Mouse (Mus musculus) brown adipose tissue, adult 24 weeks (tissue): Measurements from ENCODE around the gene 2510009E07Rik. TPM values are rescaled to one million over a fixed set of nuclear protein-coding genes. Genes with fewer than 3 reads are reported as not detected.
"Not testable (repeated sequence)": the region's sequence is repeated elsewhere in the genome, so short reads cannot be mapped to it uniquely, and the experiment has no call there.

Experiments
- H3K27ac ChIP-seq: fragments of 200-500 bp; replicated peaks from 2 replicates; pipeline ENCODE4 v1.5.1; 2012; ENCODE audit warnings: low read depth, mild to moderate bottlenecking, low read length
- H3K4me1 ChIP-seq: fragments of 200-500 bp; 2 replicates; pipeline ENCODE4 v1.6.1; 2012; ENCODE audit warnings: low read length, mixed read lengths; ENCODE audit not compliant: control insufficient read depth, insufficient read depth, insufficient read length
- H3K4me3 ChIP-seq: fragments of 200-500 bp; 2 replicates; pipeline ENCODE4 v1.5.1; 2012; ENCODE audit warnings: low read depth, mild to moderate bottlenecking, low read length, moderate library complexity; ENCODE audit not compliant: insufficient read depth
- polyA plus RNA-seq: library from polyadenylated mRNA; stranded (reverse); fragments of >200 nt; gene quantifications from 2 replicates; pipeline ENCODE4 v1.2.4, GENCODE M21; 2012; ENCODE audit not compliant: missing spikeins, insufficient read depth, insufficient read length

The 2510009E07Rik gene
- polyA plus RNA-seq, 1 experiment: 10.6 TPM

GRCm38 (mm10) chr16:21698136-21698535 is 3.7 kb upstream of the 2510009E07Rik start:
- Histone ChIP-seq H3K4me1 (no peaks in the 10 kb centered on the region), H3K4me3 (no peak overlapping the region), H3K27ac (no peak overlapping the region)

DNA sequence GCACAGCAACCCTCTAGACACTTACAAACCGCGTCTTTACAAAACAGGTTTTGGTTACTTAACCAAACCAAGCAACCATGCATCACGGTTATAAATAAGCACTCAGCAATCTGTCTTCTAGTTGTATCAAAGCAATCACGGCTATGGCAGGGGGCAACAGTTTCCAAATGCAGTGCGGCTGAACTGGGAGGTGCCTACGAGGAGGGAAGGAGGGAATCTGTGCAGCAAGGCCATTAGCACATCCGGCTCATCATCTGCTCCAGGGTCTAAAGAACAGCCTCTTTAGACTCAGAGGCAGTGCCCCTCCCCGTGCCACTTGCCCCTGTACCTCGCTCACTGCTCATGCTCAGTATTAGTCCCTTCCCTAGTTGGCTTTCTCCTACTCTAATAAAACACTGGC is 2.5 kb upstream of the 2510009E07Rik start:
- Histone ChIP-seq H3K4me1 (peaks cover 8% of the 10 kb centered on the region; the same call in 1 of the 2 replicates), H3K27ac (no peak overlapping the region), H3K4me3 (no peak overlapping the region)

DNA sequence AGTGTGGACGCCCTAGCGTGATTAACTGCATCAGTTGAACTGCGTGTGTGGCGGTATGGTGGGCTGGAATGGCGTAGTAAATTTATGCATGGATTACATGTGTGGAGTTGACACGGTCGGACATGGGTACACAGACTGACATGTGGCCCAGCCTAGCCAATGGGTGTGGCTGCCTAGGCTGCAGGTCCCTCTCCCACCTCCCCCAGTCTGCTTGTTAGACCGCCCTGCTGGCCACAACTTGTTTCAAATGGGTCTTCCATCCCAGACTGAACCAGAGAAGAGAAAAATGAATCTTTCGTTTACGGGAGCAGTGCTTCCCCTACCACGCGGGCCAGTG is 745 bp upstream of the 2510009E07Rik start:
- H3K27ac ChIP-seq: no peak overlapping the region
- peaks cover 8% of the 10 kb centered on the region; the same call in 1 of the 2 replicates for H3K4me1 ChIP-seq
- H3K4me3 ChIP-seq: peak overlapping the region; percentile 91

DNA sequence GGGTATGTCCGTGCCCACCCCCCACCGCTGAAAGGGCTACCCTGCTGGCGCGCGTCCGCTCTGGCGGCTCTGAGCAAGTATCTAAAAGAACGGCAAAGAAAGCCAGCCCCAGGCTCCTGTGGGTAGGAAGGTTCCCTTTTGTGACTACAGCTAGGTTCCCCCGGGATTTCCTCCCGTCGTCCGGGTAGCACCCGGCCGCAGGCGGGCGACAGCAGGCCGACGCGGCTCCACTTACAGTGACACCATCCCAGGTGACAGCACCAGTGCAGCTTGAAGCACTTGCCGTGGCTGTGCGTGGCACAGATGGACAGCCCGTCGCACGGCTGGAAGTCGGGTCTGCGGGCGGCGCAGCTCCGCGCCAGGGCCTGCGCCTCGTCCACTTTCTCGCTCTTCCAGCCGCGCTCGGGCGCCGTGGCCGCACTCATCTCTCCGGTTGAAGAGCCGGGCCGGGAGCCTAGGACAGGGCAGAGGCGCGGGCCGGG is 443 bp downstream of the 2510009E07Rik start:
- H3K4me3 ChIP-seq: peak overlapping the region; percentile 91
- peaks cover 8% of the 10 kb centered on the region; the same call in 1 of the 2 replicates for H3K4me1 ChIP-seq
- peak overlapping the region; percentile 32 for H3K27ac ChIP-seq

DNA sequence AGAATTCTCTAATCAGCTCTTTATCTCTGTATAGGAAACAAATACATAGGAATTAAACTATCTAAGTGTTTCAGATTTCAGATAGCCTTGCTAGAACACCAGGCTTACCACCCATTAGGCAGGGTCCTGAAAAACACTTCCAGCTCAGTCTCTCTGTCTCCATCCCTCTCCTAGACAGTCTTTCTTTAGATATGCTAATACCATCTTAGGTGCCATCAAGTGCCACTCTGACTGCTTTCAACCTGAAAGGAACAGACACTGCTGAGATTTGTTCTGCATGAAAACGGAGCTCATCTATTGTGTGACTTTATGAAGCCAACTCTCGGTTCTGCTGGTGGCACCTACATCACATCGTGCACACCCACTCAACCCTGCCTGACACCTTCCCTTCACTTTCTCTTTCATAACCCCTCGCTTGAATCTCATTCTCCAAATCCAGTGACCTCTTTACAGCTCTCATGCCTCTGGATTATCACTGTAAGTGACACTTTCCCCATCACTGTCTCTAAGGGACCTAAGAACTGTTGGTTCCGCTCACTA is 4.2 kb downstream of the 2510009E07Rik start:
- Histone ChIP-seq H3K4me3 (no peak overlapping the region), H3K27ac (no peak overlapping the region), H3K4me1 (peaks cover 8% of the 10 kb centered on the region; the same call in 1 of the 2 replicates)

DNA sequence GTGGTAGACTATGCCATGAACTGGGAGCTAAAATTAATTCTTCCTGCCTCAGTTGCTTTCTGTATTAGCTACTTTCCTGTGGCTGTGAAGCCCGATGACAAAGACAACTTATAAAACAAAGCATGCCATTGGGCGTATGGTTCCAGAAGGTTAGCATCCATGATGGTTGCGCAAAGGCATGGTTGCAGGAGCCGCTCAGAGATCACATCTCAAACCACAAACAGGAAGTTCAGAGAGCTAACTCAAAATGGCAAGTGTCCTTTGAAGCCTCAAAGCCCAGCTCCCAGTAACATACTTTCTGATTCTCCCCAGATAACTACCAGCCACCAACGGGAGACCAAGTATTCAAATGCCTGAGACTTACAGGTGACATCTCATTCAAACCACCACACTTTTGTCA is 5.3 kb downstream of the 2510009E07Rik start:
- Histone ChIP-seq H3K4me3 (no peak overlapping the region), H3K27ac (no peak overlapping the region), H3K4me1 (peaks cover 8% of the 10 kb centered on the region; the same call in 1 of the 2 replicates)

DNA sequence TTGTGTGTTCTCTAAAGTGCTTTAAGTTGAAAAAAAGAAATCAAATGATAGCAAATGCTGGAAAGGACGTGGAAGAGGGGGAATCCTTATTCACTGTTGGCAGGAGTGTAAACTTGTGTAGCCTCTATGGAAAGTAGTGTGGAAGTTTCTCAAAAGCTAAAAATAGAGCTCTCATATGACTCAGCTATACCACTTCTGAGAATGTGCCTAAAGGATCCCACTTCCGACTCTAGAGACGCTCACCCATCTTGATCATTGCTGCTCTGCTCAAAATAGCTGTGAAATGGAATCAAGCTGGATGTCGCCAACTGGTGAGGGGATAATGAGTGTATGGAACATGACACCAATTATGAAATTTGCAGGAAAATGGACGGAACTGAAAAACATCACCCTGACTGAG is 7.1 kb downstream of the 2510009E07Rik start:
- Histone ChIP-seq H3K4me1 (peaks cover 3% of the 10 kb centered on the region; the same call in 1 of the 2 replicates), H3K4me3 (no peak overlapping the region), H3K27ac (no peak overlapping the region)

GRCm38 (mm10) chr16:21676791-21677190 is 17.7 kb downstream of the 2510009E07Rik start:
- no peak overlapping the region for H3K4me3 ChIP-seq
- H3K27ac ChIP-seq: no peak overlapping the region
- H3K4me1 ChIP-seq: no peaks in the 10 kb centered on the region

- H3K27ac ChIP-seq, H3K4me1 ChIP-seq, H3K4me3 ChIP-seq: not testable (repeated sequence)
These were observed 20.8 kb downstream of the 2510009E07Rik start for GRCm38 (mm10) chr16:21673651-21674050.

DNA sequence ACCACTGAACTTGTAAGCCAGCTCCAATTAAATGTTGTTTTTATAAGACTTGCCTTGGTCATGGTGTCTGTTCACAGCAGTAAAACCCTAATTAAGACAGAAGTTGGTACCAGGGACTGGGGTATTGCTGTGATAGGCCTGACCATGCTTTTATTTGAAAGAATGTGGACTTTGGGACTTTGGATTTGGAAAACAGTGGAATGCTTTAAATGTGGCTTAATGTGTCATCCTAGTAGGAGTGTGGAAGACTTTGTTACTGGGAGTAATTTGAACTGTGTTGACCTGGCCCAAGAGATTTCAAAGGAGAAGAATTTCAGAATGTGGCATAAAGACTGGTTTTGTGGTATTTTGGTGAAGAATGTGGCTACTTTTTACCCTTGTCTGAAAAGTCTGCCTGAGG is 21.4 kb downstream of the 2510009E07Rik start:
- H3K27ac ChIP-seq, H3K4me3 ChIP-seq, H3K4me1 ChIP-seq: not testable (repeated sequence)

DNA sequence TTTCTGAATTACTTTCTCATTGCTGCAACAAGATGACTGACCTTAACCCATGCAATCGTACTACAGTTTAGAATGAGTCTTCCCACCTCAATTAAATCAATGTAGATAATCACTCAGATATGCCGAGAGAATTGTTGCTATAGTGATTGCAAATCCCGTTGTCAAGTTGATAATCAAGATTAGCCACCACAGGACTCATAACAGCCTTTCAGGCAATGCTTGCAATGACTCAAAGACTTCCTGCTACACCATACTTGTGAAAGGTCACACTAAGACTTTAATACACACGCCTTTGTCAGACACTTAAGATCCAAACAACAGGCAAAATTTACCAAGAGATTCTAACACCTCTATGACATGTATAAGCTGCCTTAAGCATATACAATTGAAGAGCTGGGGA is 22.6 kb downstream of the 2510009E07Rik start:
- Histone ChIP-seq H3K4me3 (no peak overlapping the region), H3K4me1 (no peaks in the 10 kb centered on the region)

GRCm38 (mm10) chr16:21665423-21665986 is 29.0 kb downstream of the 2510009E07Rik start:
- no peak overlapping the region for H3K27ac ChIP-seq
- H3K4me3 ChIP-seq: no peak overlapping the region
- no peaks in the 10 kb centered on the region; the same call in 1 of the 2 replicates for H3K4me1 ChIP-seq

More for the DNA sequence above, 22.6 kb downstream of the 2510009E07Rik start:
- no peak overlapping the region for H3K27ac ChIP-seq

DNA sequence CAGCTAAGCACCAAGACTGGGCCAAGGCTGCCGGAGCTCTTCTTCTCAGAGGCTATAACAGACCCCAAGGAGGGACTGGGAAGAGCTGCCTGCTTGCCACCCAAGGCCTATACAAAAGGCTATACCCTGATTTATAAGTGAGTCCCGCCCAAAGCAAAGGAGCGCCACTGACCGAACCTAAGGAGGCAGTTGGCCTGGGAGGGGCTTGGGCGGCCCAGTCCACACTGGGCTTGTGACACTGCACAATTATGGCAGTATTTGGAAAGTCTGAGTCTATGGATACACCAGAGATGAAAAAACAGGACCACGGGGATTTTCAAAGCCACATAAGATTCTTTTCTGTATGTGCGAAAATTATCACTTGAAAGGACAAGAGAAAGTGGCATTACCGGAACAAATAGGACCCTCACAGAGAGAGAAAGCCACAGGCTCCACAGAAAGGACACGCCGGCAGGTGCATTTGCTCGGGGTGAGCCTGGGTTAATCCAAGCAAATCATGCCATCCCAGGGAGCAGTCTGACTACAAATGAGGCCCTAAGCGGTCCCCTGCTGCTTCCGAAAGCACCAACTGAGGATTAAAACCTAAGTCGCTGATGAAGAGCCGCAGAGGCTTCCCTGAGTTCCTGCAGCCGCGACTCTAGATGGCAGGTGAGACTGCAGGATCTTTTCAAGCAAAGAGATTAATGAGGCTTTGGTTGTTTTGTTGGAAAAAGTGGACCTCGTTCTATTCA is 29.7 kb downstream of the 2510009E07Rik start:
- H3K4me3 ChIP-seq: no peak overlapping the region
- H3K27ac ChIP-seq: no peak overlapping the region
- H3K4me1 ChIP-seq: no peaks in the 10 kb centered on the region; the same call in 1 of the 2 replicates

DNA sequence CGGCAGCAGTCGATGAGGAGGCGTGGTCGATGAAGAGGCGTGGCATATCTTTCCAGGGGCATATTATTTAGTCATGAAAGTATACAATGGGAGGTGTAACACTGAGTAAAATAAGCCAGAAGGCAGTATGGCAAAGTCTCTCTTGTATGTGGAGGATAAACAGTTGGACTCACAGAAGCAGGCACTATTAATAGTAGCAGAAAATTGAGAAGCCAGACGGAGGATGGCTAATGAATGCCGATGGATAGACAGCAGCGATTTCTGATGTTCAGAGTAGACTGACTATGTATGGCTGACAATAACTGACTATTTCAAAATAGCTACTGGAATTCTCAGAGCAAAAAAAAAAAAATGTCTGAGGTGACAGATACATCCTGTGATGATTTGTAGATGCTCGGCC is 38.5 kb downstream of the 2510009E07Rik start:
- Histone ChIP-seq H3K27ac (no peak overlapping the region; the same call in 1 of the 2 replicates), H3K4me1 (peaks cover 7% of the 10 kb centered on the region; the same call in 1 of the 2 replicates), H3K4me3 (no peak overlapping the region)

DNA sequence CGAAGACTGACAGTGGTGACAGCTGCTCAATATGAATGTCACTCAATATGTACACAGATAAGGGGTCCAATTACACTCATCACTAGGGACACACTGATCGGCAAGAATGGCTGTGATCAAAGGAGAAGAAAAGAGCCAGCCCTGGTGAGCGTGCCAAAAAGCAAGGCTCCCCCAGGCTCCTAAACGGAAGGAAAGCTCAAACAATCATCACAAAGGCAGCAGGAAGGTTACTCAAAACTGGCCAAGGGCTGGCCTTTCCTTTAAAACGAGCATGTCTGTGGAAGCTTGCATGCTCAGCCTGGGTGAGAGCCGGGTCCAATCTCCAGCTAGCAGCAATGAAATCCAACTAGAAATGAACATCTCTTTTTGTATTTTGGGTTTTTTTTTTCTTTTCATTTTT is 39.2 kb downstream of the 2510009E07Rik start:
- no peak overlapping the region for H3K27ac ChIP-seq
- peaks cover 7% of the 10 kb centered on the region; the same call in 1 of the 2 replicates for H3K4me1 ChIP-seq
- H3K4me3 ChIP-seq: no peak overlapping the region
